Mouse (Mus musculus) MEL (cell line): ENCODE results near the gene Cnih3. TPM values are rescaled to one million over a fixed set of nuclear protein-coding genes. Genes with fewer than 3 reads are reported as not detected.

Experiments
- DNase-seq: peaks from one replicate; pipeline ENCODE4 v3.0.0; 2011; ENCODE audit warnings: low read depth, low spot score
- H3K27ac ChIP-seq: 2 replicates; pipeline ENCODE4 v1.5.1; 2012; ENCODE audit warnings: low read depth, mild to moderate bottlenecking, control low read depth, low read length, moderate library complexity; ENCODE audit not compliant: control insufficient read depth
- H3K27me3 ChIP-seq, 2 experiments: fragments of 150-350 bp in 1 of 2; sonication (generic) in 1 of 2; 2 replicates each; pipeline ENCODE4 v1.6.1; 2012; ENCODE audit warnings: low read length in 2 of 2, mild to moderate bottlenecking in 2 of 2, improper control_type of control experiment in 1 of 2, moderate library complexity in 1 of 2; ENCODE audit not compliant: insufficient read depth in 2 of 2, control insufficient read depth in 1 of 2
- H3K36me3 ChIP-seq, 2 experiments: 2 replicates each; pipeline ENCODE4 v1.6.1; 2012 to 2014; ENCODE audit warnings: low read length in 2 of 2, improper control_type of control experiment in 1 of 2, inconsistent platforms in 1 of 2, mild to moderate bottlenecking in 1 of 2; ENCODE audit not compliant: insufficient read depth in 2 of 2, control insufficient read depth in 1 of 2
- H3K4me1 ChIP-seq, 2 experiments: fragments of 150-350 bp in 1 of 2; sonication (generic) in 1 of 2; 2 replicates each; pipeline ENCODE4 v1.6.1; 2012; ENCODE audit warnings: low read length in 2 of 2, improper control_type of control experiment in 1 of 2, mild to moderate bottlenecking in 1 of 2; ENCODE audit not compliant: insufficient read depth in 2 of 2, control insufficient read depth in 1 of 2
- H3K4me3 ChIP-seq, 2 experiments: fragments of 150-350 bp in 1 of 2; sonication (generic) in 1 of 2; 2 replicates each; pipeline ENCODE4 v1.5.1; 2012; ENCODE audit warnings: low read depth in 2 of 2, low read length in 2 of 2, mild to moderate bottlenecking in 2 of 2, moderate library complexity in 2 of 2, control low read depth in 1 of 2, improper control_type of control experiment in 1 of 2; ENCODE audit not compliant: control insufficient read depth in 1 of 2, insufficient read depth in 1 of 2
- H3K79me2 ChIP-seq: 2 replicates; pipeline ENCODE4 v1.6.1; 2012; ENCODE audit warnings: mild to moderate bottlenecking, low read length, moderate library complexity; ENCODE audit not compliant: control insufficient read depth, poor library complexity, insufficient read depth
- H3K9ac ChIP-seq: 2 replicates; pipeline ENCODE4 v1.6.1; 2012; ENCODE audit warnings: low read depth, mild to moderate bottlenecking, control low read depth, low read length, moderate library complexity; ENCODE audit not compliant: control insufficient read depth, poor library complexity, severe bottlenecking
- H3K9me3 ChIP-seq: fragments of 150-350 bp; sonication (generic); replicated peaks from 2 replicates; pipeline ENCODE4 v1.6.1; 2012; ENCODE audit warnings: mild to moderate bottlenecking, low read length, improper control_type of control experiment, moderate library complexity; ENCODE audit not compliant: insufficient read depth
- CHD1 ChIP-seq: IDR thresholded peaks from 2 replicates; pipeline ENCODE4 v1.6.1; 2012; ENCODE audit warnings: low read depth, mild to moderate bottlenecking, inconsistent platforms, low read length, improper control_type of control experiment
- CHD2 ChIP-seq: IDR thresholded peaks from 2 replicates; pipeline ENCODE4 v1.6.1; 2011; ENCODE audit warnings: low read length, improper control_type of control experiment
- CTCF ChIP-seq, 3 experiments: IDR thresholded peaks in 2 of 3; conservative IDR thresholded peaks in 1 of 3; 2 replicates each; pipeline ENCODE4 v1.5.1; 2011 to 2012; ENCODE audit warnings: low read length in 3 of 3, low read depth in 2 of 3, mild to moderate bottlenecking in 2 of 3, improper control_type of control experiment in 1 of 3, inconsistent platforms in 1 of 3, mixed read lengths in 1 of 3, moderate library complexity in 1 of 3; ENCODE audit not compliant: control insufficient read depth in 1 of 3, insufficient read depth in 1 of 3, poor library complexity in 1 of 3, severe bottlenecking in 1 of 3
- E2F4 ChIP-seq: IDR thresholded peaks from 2 replicates; pipeline ENCODE4 v1.6.1; 2011; ENCODE audit warnings: low read depth, low read length, improper control_type of control experiment, borderline replicate concordance
- EP300 ChIP-seq, 2 experiments: IDR thresholded peaks; 2 replicates each; pipeline ENCODE4 v1.6.1; 2011; ENCODE audit warnings: improper control_type of control experiment in 2 of 2, low read length in 2 of 2, low read depth in 1 of 2, mild to moderate bottlenecking in 1 of 2
- ETS1 ChIP-seq: IDR thresholded peaks from 2 replicates; pipeline ENCODE4 v1.6.1; 2012; ENCODE audit warnings: low read depth, mild to moderate bottlenecking, inconsistent platforms, low read length, improper control_type of control experiment, moderate library complexity
- GABPA ChIP-seq: IDR thresholded peaks from 2 replicates; pipeline ENCODE4 v1.6.1; 2012; ENCODE audit warnings: low read depth, mild to moderate bottlenecking, inconsistent platforms, low read length, improper control_type of control experiment, moderate library complexity
- GATA1 ChIP-seq: IDR thresholded peaks from 2 replicates; pipeline ENCODE4 v1.6.1; 2011; ENCODE audit warnings: low read depth, low read length, improper control_type of control experiment
- HCFC1 ChIP-seq: IDR thresholded peaks from 2 replicates; pipeline ENCODE4 v1.6.1; 2012; ENCODE audit warnings: low read depth, mild to moderate bottlenecking, inconsistent platforms, low read length, improper control_type of control experiment, moderate library complexity
- MAZ ChIP-seq: IDR thresholded peaks from 2 replicates; pipeline ENCODE4 v1.6.1; 2012; ENCODE audit warnings: low read depth, mild to moderate bottlenecking, inconsistent platforms, low read length, improper control_type of control experiment
- MEF2A ChIP-seq: IDR thresholded peaks from 2 replicates; pipeline ENCODE4 v1.6.1; 2014; ENCODE audit warnings: low read depth, mild to moderate bottlenecking, inconsistent platforms, low read length, improper control_type of control experiment; ENCODE audit not compliant: poor library complexity, insufficient replicate concordance, severe bottlenecking; ENCODE audit errors: extremely low read depth
- MXI1 ChIP-seq: IDR thresholded peaks from 2 replicates; pipeline ENCODE4 v1.6.1; 2011; ENCODE audit warnings: mild to moderate bottlenecking, low read depth, low read length, improper control_type of control experiment
- MYB ChIP-seq: IDR thresholded peaks from 2 replicates; pipeline ENCODE4 v1.6.1; 2011; ENCODE audit warnings: mild to moderate bottlenecking, low read depth, low read length, improper control_type of control experiment
- NELFE ChIP-seq: IDR thresholded peaks from 2 replicates; pipeline ENCODE4 v1.6.1; 2011; ENCODE audit warnings: low read depth, low read length, improper control_type of control experiment
- NRF1 ChIP-seq: IDR thresholded peaks from 2 replicates; pipeline ENCODE4 v1.6.1; 2014; ENCODE audit warnings: low read depth, mild to moderate bottlenecking, inconsistent platforms, low read length, improper control_type of control experiment, moderate library complexity; ENCODE audit not compliant: poor library complexity, insufficient read depth, severe bottlenecking
- POLR2A ChIP-seq, 2 experiments: IDR thresholded peaks; 2 replicates each; pipeline ENCODE4 v1.6.1; 2011 to 2012; ENCODE audit warnings: low read length in 2 of 2, mild to moderate bottlenecking in 2 of 2, control low read depth in 1 of 2, improper control_type of control experiment in 1 of 2, low read depth in 1 of 2, moderate library complexity in 1 of 2; ENCODE audit not compliant: control insufficient read depth in 1 of 2, insufficient read depth in 1 of 2, poor library complexity in 1 of 2
- POLR2AphosphoS2 ChIP-seq: IDR thresholded peaks from 2 replicates; pipeline ENCODE4 v1.6.1; 2011; ENCODE audit warnings: low read length, improper control_type of control experiment
- POLR2AphosphoS5 ChIP-seq: IDR thresholded peaks from 2 replicates; pipeline ENCODE4 v1.6.1; 2012; ENCODE audit warnings: low read depth, borderline replicate concordance, mild to moderate bottlenecking, inconsistent platforms, low read length, moderate library complexity, mixed read lengths
- RAD21 ChIP-seq: IDR thresholded peaks from 2 replicates; pipeline ENCODE4 v1.6.1; 2011; ENCODE audit warnings: mild to moderate bottlenecking, low read depth, low read length, improper control_type of control experiment
- RCOR1 ChIP-seq: IDR thresholded peaks from 2 replicates; pipeline ENCODE4 v1.6.1; 2012; ENCODE audit warnings: low read depth, mild to moderate bottlenecking, inconsistent platforms, low read length, improper control_type of control experiment
- SIN3A ChIP-seq: IDR thresholded peaks from 2 replicates; pipeline ENCODE4 v1.6.1; 2012; ENCODE audit warnings: low read length, improper control_type of control experiment, inconsistent platforms
- TBP ChIP-seq: IDR thresholded peaks from 2 replicates; pipeline ENCODE4 v1.8.0; 2011; ENCODE audit warnings: low read depth, low read length, improper control_type of control experiment
- TCF12 ChIP-seq: IDR thresholded peaks from 2 replicates; pipeline ENCODE4 v1.6.1; 2014; ENCODE audit warnings: low read depth, mild to moderate bottlenecking, inconsistent platforms, low read length, improper control_type of control experiment, moderate library complexity
- USF1 ChIP-seq: IDR thresholded peaks from 2 replicates; pipeline ENCODE4 v1.6.1; 2014; ENCODE audit warnings: low read depth, mild to moderate bottlenecking, inconsistent platforms, low read length, improper control_type of control experiment, moderate library complexity
- USF2 ChIP-seq, 2 experiments: IDR thresholded peaks; 2 replicates each; pipeline ENCODE4 v1.6.1; 2011 to 2012; ENCODE audit warnings: improper control_type of control experiment in 2 of 2, low read length in 2 of 2, borderline replicate concordance in 1 of 2, inconsistent platforms in 1 of 2, low read depth in 1 of 2, mild to moderate bottlenecking in 1 of 2; ENCODE audit not compliant: insufficient read depth in 1 of 2
- ZKSCAN1 ChIP-seq: IDR thresholded peaks from 2 replicates; pipeline ENCODE4 v1.6.1; 2012; ENCODE audit warnings: low read depth, mild to moderate bottlenecking, inconsistent platforms, low read length, improper control_type of control experiment, moderate library complexity
- ZMIZ1 ChIP-seq: IDR thresholded peaks from 2 replicates; pipeline ENCODE4 v1.6.1; 2012; ENCODE audit warnings: low read depth, mild to moderate bottlenecking, inconsistent platforms, low read length, improper control_type of control experiment, moderate library complexity
- ZNF384 ChIP-seq: IDR thresholded peaks from 2 replicates; pipeline ENCODE4 v1.6.1; 2012; ENCODE audit warnings: low read depth, mild to moderate bottlenecking, inconsistent platforms, low read length, improper control_type of control experiment
- polyA plus RNA-seq, 2 experiments: library from polyadenylated mRNA; stranded (reverse) in 1 of 2; unstranded in 1 of 2; fragments of >175 nt in 1 of 2; fragments of >200 nt in 1 of 2; gene quantifications; 2 replicates each; pipeline versions ENCODE4 v1.2.1 to v1.2.4; 2012; ENCODE audit warnings: low replicate concordance in 2 of 2, low read depth in 1 of 2; ENCODE audit not compliant: insufficient read length in 2 of 2, insufficient read depth in 1 of 2, missing spikeins in 1 of 2
- total RNA-seq: library from RNA; depleted of rRNA; stranded (reverse); fragments of 300-350 nt; gene quantifications from 2 replicates; pipeline ENCODE4 v1.2.3, GENCODE M21; 2012

Cnih3 gene
- total and polyA plus RNA-seq, 3 experiments = not detected

DNA sequence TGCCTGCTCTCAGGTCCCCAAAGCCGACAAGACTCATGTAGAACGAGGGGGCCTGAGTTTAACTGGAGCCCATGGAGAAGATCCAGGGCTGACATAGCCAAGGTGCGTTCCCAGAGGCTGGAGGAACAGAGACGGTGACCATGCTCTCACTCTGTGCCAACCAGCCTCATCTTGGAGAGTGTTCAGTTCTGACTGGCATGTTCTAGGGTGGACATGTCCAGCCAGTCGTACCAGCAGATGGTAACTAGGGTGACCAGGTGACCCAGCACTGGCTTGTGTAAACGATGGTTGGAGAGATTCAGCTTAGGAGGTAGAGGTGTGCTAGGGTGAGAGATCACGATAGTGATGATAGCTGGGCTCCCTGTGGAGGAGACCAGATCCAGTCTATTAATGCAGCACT is 50.6 kb downstream of the Cnih3 start:
- H3K36me3 ChIP-seq = no peaks in the 10 kb centered on the region
- no peaks in the 10 kb centered on the region for H3K79me2 ChIP-seq
- no peak overlapping the region for H3K4me3 ChIP-seq
- no peak overlapping the region for H3K27ac ChIP-seq
- no peaks in the 10 kb centered on the region for H3K9me3 ChIP-seq
- H3K9ac ChIP-seq = no peak overlapping the region
- DNase-seq = no peak
- TF ChIP-seq USF1 (no peak), ZKSCAN1 (no peak), E2F4 (no peak), CTCF (IDR thresholded peaks at IDR 0.05 in 2 of 3, conservative IDR thresholded peaks at IDR 0.05 in 1 of 3; ENCODE audit: control insufficient read depth in 1 of 3, insufficient read depth in 1 of 3, low read depth in 2 of 3, low read length in 3 of 3, poor library complexity in 1 of 3, severe bottlenecking in 1 of 3) (no peak), RCOR1 (no peak), NELFE (no peak), NRF1 (no peak), USF2 (IDR thresholded peaks at IDR 0.05; ENCODE audit: borderline replicate concordance in 1 of 2, insufficient read depth in 1 of 2, low read depth in 1 of 2, low read length in 2 of 2) (no peak), SIN3A (no peak), MXI1 (no peak), POLR2AphosphoS2 (no peak), GATA1 (no peak), ZMIZ1 (no peak), RAD21 (no peak), POLR2AphosphoS5 (no peak), HCFC1 (no peak), MYB (no peak), GABPA (no peak), ETS1 (no peak)
- peaks cover 0 to 9% of the 10 kb centered on the region in 2 experiments; a peak in 2 of 4 replicates for H3K27me3 ChIP-seq
- H3K4me1 ChIP-seq = no peaks in the 10 kb centered on the region

- no peak for TF ChIP-seq TBP
- no peak for TF ChIP-seq MAZ
- TF ChIP-seq CHD1 = no peak
- TF ChIP-seq ZKSCAN1 = no peak
- no peak for TF ChIP-seq POLR2AphosphoS5
- TF ChIP-seq CHD2 = no peak
- no peak for TF ChIP-seq CTCF (IDR thresholded peaks at IDR 0.05 in 2 of 3, conservative IDR thresholded peaks at IDR 0.05 in 1 of 3; ENCODE audit: control insufficient read depth in 1 of 3, insufficient read depth in 1 of 3, low read depth in 2 of 3, low read length in 3 of 3, poor library complexity in 1 of 3, severe bottlenecking in 1 of 3)
- no peak for TF ChIP-seq POLR2A (IDR thresholded peaks at IDR 0.05; ENCODE audit: control insufficient read depth in 1 of 2, insufficient read depth in 1 of 2, low read depth in 1 of 2, low read length in 2 of 2, poor library complexity in 1 of 2)
- TF ChIP-seq ETS1 = no peak
- TF ChIP-seq ZMIZ1 = no peak
- no peak for TF ChIP-seq EP300 (IDR thresholded peaks at IDR 0.05; ENCODE audit: low read depth in 1 of 2, low read length in 2 of 2)
- TF ChIP-seq MEF2A = no peak
- TF ChIP-seq ZNF384 = no peak
- no peak for TF ChIP-seq TCF12
- no peak for TF ChIP-seq GABPA
- TF ChIP-seq, all 39 proteins: peak for 0
- Histone ChIP-seq H3K4me1 (no peaks in the 10 kb centered on the region), H3K27ac (no peak overlapping the region), H3K79me2 (no peaks in the 10 kb centered on the region), H3K4me3 (no peak overlapping the region), H3K9ac (no peak overlapping the region), H3K36me3 (no peaks in the 10 kb centered on the region), H3K9me3 (no peaks in the 10 kb centered on the region), H3K27me3 (peaks cover 0 to 9% of the 10 kb centered on the region in 2 experiments; a peak in 1 of 4 replicates)
- DNase-seq = no peak
Observed at GRCm38 (mm10) chr1:181407281-181407680, 54.9 kb downstream of the Cnih3 start.
